Mouse (Mus musculus) forebrain, embryonic 11.5 days (tissue): ENCODE data around the gene Alg12. TPM values are rescaled to one million over a fixed set of nuclear protein-coding genes. Genes with fewer than 3 reads are reported as not detected.
"Not testable (repeated sequence)": the region's sequence is repeated elsewhere in the genome, so short reads cannot be mapped to it uniquely, and the experiment has no call there.

Experiments used
- ATAC-seq: fragments of 200-750 bp; cut with Nextera tagmentation; replicated peaks from 2 replicates; pipeline ENCODE4 v1.8.0; 2017; ENCODE audit warnings: moderate TSS enrichment; ENCODE audit not compliant: low FRiP score
- DNase-seq: peaks from one replicate; pipeline ENCODE4 v3.0.0-alpha.2; 2017; ENCODE audit warnings: low spot score
- H3K27ac ChIP-seq: fragments of 300-500 bp; sonication (generic); 2 replicates; pipeline ENCODE4 v1.5.1; 2014; ENCODE audit warnings: low read depth, low read length
- H3K27me3 ChIP-seq: fragments of 300-500 bp; sonication (generic); 2 replicates; pipeline ENCODE4 v1.6.1; 2014; ENCODE audit warnings: mild to moderate bottlenecking, low read length, mixed read lengths; ENCODE audit not compliant: control insufficient read depth, insufficient read depth
- H3K36me3 ChIP-seq: fragments of 300-500 bp; sonication (generic); 2 replicates; pipeline ENCODE4 v1.6.1; 2014; ENCODE audit warnings: mild to moderate bottlenecking, low read length, moderate library complexity, mixed read lengths; ENCODE audit not compliant: control insufficient read depth, insufficient read depth
- H3K4me1 ChIP-seq: fragments of 300-500 bp; sonication (generic); replicated peaks from 2 replicates; pipeline ENCODE4 v1.6.1; 2014; ENCODE audit warnings: low read length, mixed read lengths; ENCODE audit not compliant: control insufficient read depth, insufficient read depth
- H3K4me2 ChIP-seq: fragments of 300-500 bp; sonication (generic); 2 replicates; pipeline ENCODE4 v1.6.1; 2014; ENCODE audit warnings: low read depth, mild to moderate bottlenecking, low read length, moderate library complexity, mixed read lengths; ENCODE audit not compliant: severe bottlenecking
- H3K4me3 ChIP-seq: fragments of 300-500 bp; sonication (generic); 2 replicates; pipeline ENCODE4 v1.5.1; 2014; ENCODE audit warnings: low read depth, low read length
- H3K9ac ChIP-seq: fragments of 300-500 bp; sonication (generic); 2 replicates; pipeline ENCODE4 v1.6.1; 2014; ENCODE audit warnings: low read length
- H3K9me3 ChIP-seq: fragments of 300-500 bp; sonication (generic); 2 replicates; pipeline ENCODE4 v1.6.1; 2016; ENCODE audit warnings: low read length, mixed read lengths; ENCODE audit not compliant: control insufficient read depth
- WGBS: fragments of 180-500 bp; shearing (Covaris S2); extraction: QIAGEN DNeasy Blood & Tissue Kit; methylation state at CpG from one replicate; pipeline ENCODE4 v1.1.7; 2014; 5-methylcytosine and 5-hydroxymethylcytosine counted together
- polyA plus RNA-seq: library from polyadenylated mRNA; unstranded; fragments of >200 nt; fragmentation: Nextera tagmentation; extraction: Ambion mirVana; gene quantifications from 2 replicates; pipeline ENCODE4 v1.2.1, GENCODE M21; 2014

Alg12 gene
- polyA plus RNA-seq, 1 experiment from 2014 or later: 10.8 TPM

GRCm38 (mm10) chr15:88799950-88800371, 19.2 kb downstream of the Alg12 start:
- 91% methylated on average over 11 of the region's 11 CpGs for WGBS
- no peak for DNase-seq
- ATAC-seq: no peak

GRCm38 (mm10) chr15:88794729-88795128, 24.4 kb downstream of the Alg12 start:
- H3K27ac ChIP-seq, H3K36me3 ChIP-seq, H3K9ac ChIP-seq, ATAC-seq, H3K27me3 ChIP-seq, H3K4me1 ChIP-seq, H3K4me2 ChIP-seq, H3K4me3 ChIP-seq, DNase-seq, H3K9me3 ChIP-seq: not testable (repeated sequence)
- WGBS: 84% methylated on average over 5 of the region's 5 CpGs

More at GRCm38 (mm10) chr15:88799950-88800371, 19.2 kb downstream of the Alg12 start:
- Histone ChIP-seq H3K27ac (no peak overlapping the region), H3K4me1 (no peaks in the 10 kb centered on the region), H3K4me2 (no peak overlapping the region), H3K9ac (no peak overlapping the region), H3K9me3 (no peaks in the 10 kb centered on the region), H3K4me3 (no peak overlapping the region), H3K36me3 (no peaks in the 10 kb centered on the region), H3K27me3 (no peaks in the 10 kb centered on the region)

- Histone ChIP-seq H3K4me1 (no peaks in the 10 kb centered on the region), H3K4me2 (no peak overlapping the region), H3K9ac (no peak overlapping the region), H3K9me3 (no peaks in the 10 kb centered on the region), H3K27me3 (no peaks in the 10 kb centered on the region), H3K27ac (no peak overlapping the region), H3K36me3 (no peaks in the 10 kb centered on the region), H3K4me3 (no peak overlapping the region)
- DNase-seq (no peak), ATAC-seq (no peak)
- WGBS: 84% methylated on average over 4 of the region's 4 CpGs
Measured at GRCm38 (mm10) chr15:88792140-88792850, 26.8 kb downstream of the Alg12 start.

GRCm38 (mm10) chr15:88774630-88775029, 44.5 kb downstream of the Alg12 start:
- not testable (repeated sequence) for H3K9me3 ChIP-seq, H3K4me2 ChIP-seq, H3K4me3 ChIP-seq, H3K27ac ChIP-seq, DNase-seq, H3K4me1 ChIP-seq, H3K9ac ChIP-seq, H3K27me3 ChIP-seq, ATAC-seq
- peaks cover 14% of the 10 kb centered on the region for H3K36me3 ChIP-seq
- 88% methylated on average over 5 of the region's 5 CpGs for WGBS

GRCm38 (mm10) chr15:88768537-88768936, 50.6 kb downstream of the Alg12 start:
- H3K9ac ChIP-seq: no peak overlapping the region
- H3K4me2 ChIP-seq: no peak overlapping the region
- no peaks in the 10 kb centered on the region for H3K27me3 ChIP-seq
- no peaks in the 10 kb centered on the region for H3K4me1 ChIP-seq
- ATAC-seq (no peak), DNase-seq (no peak)
- WGBS: 94% methylated on average over 1 of the region's 1 CpGs
- peaks cover 14% of the 10 kb centered on the region for H3K36me3 ChIP-seq
- H3K4me3 ChIP-seq: no peak overlapping the region
- H3K9me3 ChIP-seq: no peaks in the 10 kb centered on the region
- H3K27ac ChIP-seq: no peak overlapping the region

- H3K4me1 ChIP-seq, H3K27ac ChIP-seq, H3K4me3 ChIP-seq, H3K4me2 ChIP-seq, H3K9ac ChIP-seq, H3K36me3 ChIP-seq, H3K9me3 ChIP-seq, DNase-seq, ATAC-seq, H3K27me3 ChIP-seq: not testable (repeated sequence)
- 94% methylated on average over 2 of the region's 2 CpGs for WGBS
Measured at GRCm38 (mm10) chr15:88766139-88766538, 53.0 kb downstream of the Alg12 start.

GRCm38 (mm10) chr15:88761551-88761950, 57.6 kb downstream of the Alg12 start:
- no peak overlapping the region for H3K4me3 ChIP-seq
- WGBS: 94% methylated on average over 4 of the region's 4 CpGs
- ATAC-seq (no peak), DNase-seq (no peak)
- H3K27me3 ChIP-seq: no peaks in the 10 kb centered on the region
- H3K27ac ChIP-seq: no peak overlapping the region
- no peak overlapping the region for H3K4me2 ChIP-seq
- no peaks in the 10 kb centered on the region for H3K9me3 ChIP-seq
- H3K9ac ChIP-seq: no peak overlapping the region
- H3K36me3 ChIP-seq: peaks cover 6% of the 10 kb centered on the region; the same call in 1 of the 2 replicates
- no peaks in the 10 kb centered on the region for H3K4me1 ChIP-seq

GRCm38 (mm10) chr15:88758061-88758460, 61.1 kb downstream of the Alg12 start:
- ATAC-seq (no peak), DNase-seq (no peak)
- no peak overlapping the region for H3K4me3 ChIP-seq
- H3K27me3 ChIP-seq: no peaks in the 10 kb centered on the region
- 0 out of 2 replicates have a peak, but pooled peaks cover 3% of the 10 kb centered on the region for H3K4me1 ChIP-seq
- H3K9ac ChIP-seq: no peak overlapping the region
- H3K36me3 ChIP-seq: peaks cover 6% of the 10 kb centered on the region; the same call in 1 of the 2 replicates
- H3K27ac ChIP-seq: no peak overlapping the region
- 88% methylated on average over 3 of the region's 3 CpGs for WGBS
- no peaks in the 10 kb centered on the region for H3K9me3 ChIP-seq
- no peak overlapping the region for H3K4me2 ChIP-seq

GRCm38 (mm10) chr15:88755761-88756160, 63.4 kb downstream of the Alg12 start:
- Histone ChIP-seq H3K4me1 (peaks cover 4% of the 10 kb centered on the region), H3K27ac (no peak overlapping the region), H3K4me3 (no peak overlapping the region), H3K9me3 (no peaks in the 10 kb centered on the region), H3K36me3 (peaks cover 6% of the 10 kb centered on the region; the same call in 1 of the 2 replicates), H3K4me2 (no peak overlapping the region), H3K27me3 (no peaks in the 10 kb centered on the region), H3K9ac (no peak overlapping the region)
- 91% methylated on average over 18 of the region's 18 CpGs for WGBS
- ATAC-seq (no peak), DNase-seq (no peak)
